Mouse (Mus musculus) CH12.LX (cell line): Measurements from ENCODE around the gene Klk1b22. TPM values are rescaled to one million over a fixed set of nuclear protein-coding genes. Genes with fewer than 3 reads are reported as not detected.
"Not testable (repeated sequence)": the region's sequence is repeated elsewhere in the genome, so short reads cannot be mapped to it uniquely, and the experiment has no call there.

Experiments used
- DNase-seq: peaks from one replicate; pipeline ENCODE4 v3.0.0-alpha.2; 2013; ENCODE audit errors: extremely low read depth
- H3K27ac ChIP-seq: 2 replicates; pipeline ENCODE4 v1.5.1; 2012; ENCODE audit warnings: low read depth, mild to moderate bottlenecking, control low read depth, moderate library complexity; ENCODE audit not compliant: insufficient read depth
- H3K27me3 ChIP-seq: replicated peaks from 2 replicates; pipeline ENCODE3; 2012; ENCODE audit warnings: inconsistent platforms
- H3K36me3 ChIP-seq, 2 experiments: replicated peaks in 1 of 2; 2 replicates each; pipeline versions ENCODE3 to v1.6.1; 2012; ENCODE audit warnings: inconsistent platforms in 1 of 2, low read length in 1 of 2, mild to moderate bottlenecking in 1 of 2, mixed read lengths in 1 of 2, moderate library complexity in 1 of 2; ENCODE audit not compliant: control insufficient read depth in 1 of 2, insufficient read depth in 1 of 2
- H3K4me1 ChIP-seq, 2 experiments: 2 replicates each; pipeline ENCODE4 v1.6.1; 2012; ENCODE audit warnings: inconsistent platforms in 1 of 2, moderate library complexity in 1 of 2; ENCODE audit not compliant: insufficient read depth in 2 of 2, control insufficient read depth in 1 of 2
- H3K4me2 ChIP-seq: 2 replicates; pipeline ENCODE4 v1.6.1; 2012; ENCODE audit warnings: low read depth, mild to moderate bottlenecking, control low read depth; ENCODE audit not compliant: poor library complexity, insufficient read depth, severe bottlenecking
- H3K4me3 ChIP-seq, 3 experiments: fragments of 150-350 bp in 1 of 3; sonication (generic) in 1 of 3; replicated peaks in 1 of 3; 2 replicates each; pipeline versions ENCODE3 to v1.5.1; 2011 to 2012; ENCODE audit warnings: low read depth in 2 of 3, low read length in 2 of 3, mild to moderate bottlenecking in 2 of 3, moderate library complexity in 2 of 3, control low read depth in 1 of 3, improper control_type of control experiment in 1 of 3, inconsistent platforms in 1 of 3, mixed read lengths in 1 of 3; ENCODE audit not compliant: poor library complexity in 1 of 3
- H3K79me2 ChIP-seq: replicated peaks from 2 replicates; pipeline ENCODE4 v1.6.1; 2012; ENCODE audit warnings: mild to moderate bottlenecking, moderate library complexity; ENCODE audit not compliant: control insufficient read depth, poor library complexity, insufficient read depth, severe bottlenecking; ENCODE audit errors: extremely low read depth
- H3K9ac ChIP-seq: 2 replicates; pipeline ENCODE4 v1.6.1; 2012; ENCODE audit warnings: low read depth, mild to moderate bottlenecking, control low read depth, moderate library complexity; ENCODE audit not compliant: insufficient read depth
- H3K9me3 ChIP-seq: replicated peaks from 2 replicates; pipeline ENCODE3; 2012; ENCODE audit warnings: low read length, inconsistent platforms, mixed read lengths
- CHD1 ChIP-seq: IDR thresholded peaks from 2 replicates; pipeline ENCODE4 v1.6.1; 2012; ENCODE audit warnings: low read depth, low read length, improper control_type of control experiment, inconsistent platforms
- EP300 ChIP-seq: IDR thresholded peaks from 2 replicates; pipeline ENCODE4 v1.6.1; 2011; ENCODE audit warnings: low read length, improper control_type of control experiment
- ETS1 ChIP-seq: conservative IDR thresholded peaks from 2 replicates; pipeline ENCODE4 v1.6.1; 2012; ENCODE audit warnings: low read depth, mild to moderate bottlenecking, inconsistent platforms, low read length, improper control_type of control experiment, moderate library complexity
- HCFC1 ChIP-seq: IDR thresholded peaks from 2 replicates; pipeline ENCODE4 v1.6.1; 2012; ENCODE audit warnings: low read depth, mild to moderate bottlenecking, inconsistent platforms, low read length, improper control_type of control experiment
- JUN ChIP-seq: IDR thresholded peaks from 2 replicates; pipeline ENCODE4 v1.6.1; 2011; ENCODE audit warnings: low read depth, mild to moderate bottlenecking, low read length, improper control_type of control experiment, moderate library complexity; ENCODE audit not compliant: insufficient read depth
- MAZ ChIP-seq: IDR thresholded peaks from 2 replicates; pipeline ENCODE4 v1.6.1; 2012; ENCODE audit warnings: low read depth, mild to moderate bottlenecking, inconsistent platforms, low read length, improper control_type of control experiment, moderate library complexity
- MXI1 ChIP-seq: IDR thresholded peaks from 2 replicates; pipeline ENCODE4 v1.6.1; 2011; ENCODE audit warnings: mild to moderate bottlenecking, low read depth, low read length, improper control_type of control experiment
- NELFE ChIP-seq: IDR thresholded peaks from 2 replicates; pipeline ENCODE4 v1.6.1; 2011; ENCODE audit warnings: low read depth, low read length, improper control_type of control experiment
- NRF1 ChIP-seq: IDR thresholded peaks from 2 replicates; pipeline ENCODE4 v1.6.1; 2014; ENCODE audit warnings: low read depth, mild to moderate bottlenecking, inconsistent platforms, low read length, improper control_type of control experiment, moderate library complexity
- PAX5 ChIP-seq: IDR thresholded peaks from 2 replicates; pipeline ENCODE4 v1.6.1; 2012; ENCODE audit warnings: low read length, inconsistent platforms, mixed read lengths
- POLR2AphosphoS2 ChIP-seq: IDR thresholded peaks from 2 replicates; pipeline ENCODE4 v1.6.1; 2011; ENCODE audit warnings: low read depth, low read length, improper control_type of control experiment
- RCOR1 ChIP-seq: conservative IDR thresholded peaks from 2 replicates; pipeline ENCODE4 v1.6.1; 2012; ENCODE audit warnings: low read depth, mild to moderate bottlenecking, inconsistent platforms, low read length, improper control_type of control experiment
- SMC3 ChIP-seq: IDR thresholded peaks from 2 replicates; pipeline ENCODE4 v1.6.1; 2011; ENCODE audit warnings: low read depth, low read length, improper control_type of control experiment
- TBP ChIP-seq: conservative IDR thresholded peaks from 2 replicates; pipeline ENCODE4 v1.6.1; 2011; ENCODE audit warnings: low read depth, low read length, improper control_type of control experiment
- UBTF ChIP-seq: IDR thresholded peaks from 2 replicates; pipeline ENCODE4 v1.6.1; 2012; ENCODE audit warnings: low read depth, mild to moderate bottlenecking, inconsistent platforms, low read length, improper control_type of control experiment, moderate library complexity
- USF1 ChIP-seq: IDR thresholded peaks from 2 replicates; pipeline ENCODE4 v1.6.1; 2014; ENCODE audit warnings: low read depth, mild to moderate bottlenecking, inconsistent platforms, low read length, improper control_type of control experiment
- USF2 ChIP-seq: conservative IDR thresholded peaks from 2 replicates; pipeline ENCODE4 v1.6.1; 2011; ENCODE audit warnings: low read depth, low read length, improper control_type of control experiment
- ZC3H11A ChIP-seq: IDR thresholded peaks from 2 replicates; pipeline ENCODE4 v1.6.1; 2012; ENCODE audit warnings: low read depth, mild to moderate bottlenecking, inconsistent platforms, low read length, improper control_type of control experiment
- ZMIZ1 ChIP-seq: IDR thresholded peaks from 2 replicates; pipeline ENCODE4 v1.6.1; 2012; ENCODE audit warnings: low read depth, mild to moderate bottlenecking, inconsistent platforms, low read length, improper control_type of control experiment
- ZNF384 ChIP-seq: IDR thresholded peaks from 2 replicates; pipeline ENCODE4 v1.6.1; 2012; ENCODE audit warnings: low read depth, low read length, improper control_type of control experiment, inconsistent platforms
- dilution Hi-C: fragments of 300-500 bp; cut with MboI; formaldehyde crosslinking; loops from 2 replicates; pipeline ENCODE4 v1.14.3; 2020; ENCODE audit warnings: low sequenced_read_pairs; ENCODE audit not compliant: extremely low pct_unique_long_range_greater_than_20kb, extremely low pct_ligation_motif_present
- in situ Hi-C: fragments of 300-500 bp; cut with MboI; formaldehyde crosslinking; loops from 3 replicates; pipeline ENCODE4 v1.14.3; 2019; ENCODE audit warnings: low sequenced_read_pairs, low pct_ligation_motif_present, low pct_unique_long_range_greater_than_20kb, mixed read lengths
- polyA plus RNA-seq: library from polyadenylated mRNA; unstranded; fragments of >175 nt; gene quantifications from 2 replicates; pipeline ENCODE4 v1.2.1, GENCODE M21; 2012; ENCODE audit warnings: low read depth; ENCODE audit not compliant: insufficient read length
- total RNA-seq, 2 experiments: library from RNA; depleted of rRNA; stranded (reverse); fragments of 300-350 nt in 1 of 2; fragments of >200 nt in 1 of 2; gene quantifications; 2 replicates each; pipeline ENCODE4 v1.2.3; 2012 to 2014

Gene Klk1b22
- total and polyA plus RNA-seq, 3 experiments = not detected

DNA sequence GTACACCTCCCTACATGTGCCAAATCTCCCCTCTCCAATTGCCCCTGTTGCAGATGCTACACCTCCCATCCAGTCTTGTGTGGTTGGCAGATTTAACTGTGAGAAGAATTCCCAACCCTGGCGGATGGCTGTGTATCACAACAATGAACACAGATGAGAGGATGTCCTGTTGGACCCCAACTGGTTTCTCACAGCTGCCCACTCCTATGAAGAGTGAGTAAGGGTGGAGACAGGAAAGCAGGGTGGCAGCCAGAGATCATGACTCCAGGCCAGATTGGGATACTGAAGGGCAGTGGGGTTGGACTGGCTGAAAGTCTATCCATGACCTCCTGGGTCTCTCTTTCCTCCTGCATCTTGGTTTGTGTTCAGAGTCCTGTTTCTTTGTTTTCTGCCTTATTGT, 16.4 kb upstream of the Klk1b22 start:
- dilution Hi-C loops = no loop called here
- Histone ChIP-seq H3K9me3 (no peaks in the 10 kb centered on the region), H3K4me1 (peaks cover 0 to 5% of the 10 kb centered on the region in 2 experiments; a peak in 1 of 4 replicates), H3K36me3 (no peaks in the 10 kb centered on the region), H3K79me2 (no peaks in the 10 kb centered on the region), H3K4me2 (no peak overlapping the region), H3K27me3 (peaks cover 21% of the 10 kb centered on the region), H3K4me3 (no peak overlapping the region), H3K27ac (no peak overlapping the region), H3K9ac (no peak overlapping the region)
- no peak for DNase-seq
- TF ChIP-seq ZC3H11A (no peak), JUN (no peak), PAX5 (no peak)
- in situ Hi-C loops = loop anchor here (5.0 to 10.0 kb wide), 3 partner anchors 49 to 134 kb away; no protein-coding TSS in a partner anchor

DNA sequence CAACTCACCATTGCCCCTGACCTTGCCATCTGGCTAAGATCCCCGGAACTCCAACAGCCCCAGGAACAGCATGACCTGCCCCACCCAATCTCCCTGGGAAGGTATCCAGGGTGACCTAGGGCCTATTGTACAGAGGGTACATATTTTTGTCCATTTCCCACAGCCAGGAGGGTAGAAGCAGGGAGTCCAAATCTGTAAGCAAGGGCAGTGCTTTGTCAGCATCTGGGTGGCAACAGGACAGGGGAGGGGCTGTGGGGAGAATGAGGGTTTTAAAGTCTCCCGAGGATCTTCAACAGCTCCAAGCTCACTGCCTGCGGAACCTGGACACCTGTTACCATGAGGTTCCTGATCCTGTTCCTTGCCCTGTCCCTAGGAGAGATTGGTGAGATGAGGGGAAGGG, 10.4 kb upstream of the Klk1b22 start, which contains the start of gene Klk1b21:
Gene Klk1b21 (plus strand): TSS at position 301 of the 400 bp plus-strand sequence.
- H3K27me3 ChIP-seq, H3K4me2 ChIP-seq, H3K36me3 ChIP-seq, H3K79me2 ChIP-seq, dilution Hi-C loops, DNase-seq, H3K4me3 ChIP-seq, H3K4me1 ChIP-seq, H3K9me3 ChIP-seq, H3K27ac ChIP-seq, in situ Hi-C loops, H3K9ac ChIP-seq: not testable (repeated sequence)

DNA sequence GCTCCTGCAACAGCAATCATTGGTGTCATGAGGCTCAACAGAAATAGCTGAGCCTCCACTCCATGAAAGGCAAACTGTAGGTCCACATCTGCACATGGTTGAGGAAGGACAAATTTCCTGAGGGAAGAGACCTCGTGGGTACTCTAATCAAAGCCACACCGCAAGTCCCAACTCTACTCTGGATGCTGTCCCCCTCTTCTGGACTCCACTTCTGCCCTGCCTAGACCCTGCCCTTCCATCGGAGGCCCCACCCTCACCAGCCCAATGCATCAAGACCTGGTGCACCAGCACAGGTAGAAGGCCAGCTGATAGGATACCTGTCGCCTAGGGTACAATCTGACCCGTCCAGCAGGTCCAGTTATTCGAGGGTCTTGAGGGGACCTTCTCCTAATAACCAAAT, 11.0 kb downstream of the Klk1b22 start:
- Histone ChIP-seq H3K27me3 (peaks cover 13% of the 10 kb centered on the region), H3K4me2 (no peak overlapping the region), H3K4me3 (no peak overlapping the region), H3K36me3 (no peaks in the 10 kb centered on the region), H3K9ac (no peak overlapping the region), H3K9me3 (peaks cover 3% of the 10 kb centered on the region), H3K4me1 (no peaks in the 10 kb centered on the region), H3K79me2 (no peaks in the 10 kb centered on the region), H3K27ac (no peak overlapping the region)
- TF ChIP-seq CHD1 = no peak
- no peak for TF ChIP-seq POLR2AphosphoS2
- no peak for TF ChIP-seq JUN
- no peak for TF ChIP-seq EP300
- TF ChIP-seq MAZ = no peak
- no peak for TF ChIP-seq UBTF
- TF ChIP-seq USF2 = no peak
- TF ChIP-seq MXI1 = no peak
- TF ChIP-seq HCFC1 = no peak
- TF ChIP-seq TBP = no peak
- TF ChIP-seq ETS1 = no peak
- no peak for TF ChIP-seq NRF1
- no peak for TF ChIP-seq ZC3H11A
- no peak for TF ChIP-seq ZNF384
- no peak for TF ChIP-seq NELFE
- no peak for TF ChIP-seq ZMIZ1
- no peak for TF ChIP-seq RCOR1
- no peak for TF ChIP-seq SMC3
- TF ChIP-seq USF1 = no peak
- dilution Hi-C loops = no loop called here
- no peak for DNase-seq
- in situ Hi-C loops = loop anchor here (5.0 kb wide), 1 partner anchor 74 kb away; the partner anchor contains the start of gene Klk1b3
